Mouse (Mus musculus): ENCODE data around the gene Ldhd. TPM values are rescaled to one million over a fixed set of nuclear protein-coding genes. Genes with fewer than 3 reads are reported as not detected.
A peak's percentile ranks its signal among the peaks of the same experiment; 100 is the strongest.

Gene Ldhd
- polyA plus RNA-seq, 1 experiment: 1.8 TPM

DNA sequence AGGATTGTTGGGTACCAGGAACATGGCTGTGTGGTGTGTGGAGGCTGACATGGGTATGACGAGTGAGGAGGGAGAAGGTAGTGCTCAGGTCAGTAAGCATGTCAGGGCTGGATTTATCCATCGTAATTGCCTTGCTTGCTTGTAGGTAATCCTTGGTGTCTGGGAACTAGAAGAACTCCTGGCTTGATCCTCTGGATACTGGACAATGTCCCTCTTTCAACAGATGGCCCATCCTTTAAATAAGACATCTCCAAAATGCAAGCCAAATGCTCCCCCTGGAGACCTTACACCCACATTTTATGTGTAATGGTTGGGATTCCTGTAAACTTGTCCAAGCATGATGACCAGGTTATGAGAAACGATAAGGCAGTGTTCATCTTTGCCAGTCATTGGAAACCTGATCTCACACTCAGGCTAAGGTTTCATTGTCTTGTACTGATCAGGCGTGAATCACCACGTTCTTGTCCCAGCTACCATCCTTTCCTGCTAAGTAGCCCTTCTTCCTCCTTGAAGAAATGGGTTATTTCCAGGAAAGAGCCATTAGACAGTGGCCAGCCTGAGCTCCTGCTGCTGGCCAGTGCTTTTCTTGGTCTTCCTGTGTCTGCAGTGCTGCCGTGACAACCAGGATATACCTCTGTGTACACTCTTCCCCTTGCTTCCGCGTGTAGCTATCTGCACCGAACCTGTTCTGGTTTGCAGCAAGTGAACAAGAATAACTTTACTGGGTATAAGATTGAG, 30.3 kb downstream of the Ldhd start:
- no peak overlapping the region for H3K4me3 ChIP-seq (ENCODE audit: extremely low read depth, insufficient read depth, insufficient read length)
- peaks cover 7% of the 10 kb centered on the region for H3K4me1 ChIP-seq (ENCODE audit: control insufficient read depth, insufficient read depth, insufficient read length)
- no peaks in the 10 kb centered on the region for H3K36me3 ChIP-seq (ENCODE audit: control insufficient read depth, insufficient read depth, low read length)
- no peaks in the 10 kb centered on the region for H3K27me3 ChIP-seq (ENCODE audit: control insufficient read depth, insufficient read depth, low read length)
- TF ChIP-seq CTCF (IDR thresholded peaks at IDR 0.05; ENCODE audit: extremely low read depth, insufficient read depth, insufficient read length, insufficient replicate concordance): no peak
- 46% methylated on average over 9 of the region's 9 CpGs for WGBS
- no peak overlapping the region for H3K27ac ChIP-seq (ENCODE audit: insufficient read depth, low read length)
- DNase-seq (ENCODE audit: low read depth in 1 of 2, low spot score in 2 of 2): no peak

DNA sequence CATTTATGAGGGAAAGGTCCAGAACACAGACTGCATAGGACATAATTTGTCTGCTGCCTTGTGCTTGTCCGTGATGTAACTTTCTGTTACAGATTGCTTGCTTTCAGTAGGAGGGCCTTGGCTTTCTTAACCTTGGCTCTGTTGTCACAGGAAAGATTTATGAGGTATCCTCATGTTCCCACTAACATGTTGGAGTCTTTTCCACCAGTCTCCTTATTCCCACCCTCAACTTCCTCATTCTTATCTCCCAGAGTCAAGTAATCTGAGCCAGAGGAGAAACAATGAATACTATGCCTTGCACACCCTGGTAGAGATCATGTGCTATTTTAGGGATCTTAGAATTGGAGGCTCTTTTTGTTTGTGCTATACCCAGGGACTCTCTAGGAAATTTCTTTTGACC, 32.9 kb downstream of the Ldhd start:
- TF ChIP-seq CTCF (IDR thresholded peaks at IDR 0.05; ENCODE audit: extremely low read depth, insufficient read depth, insufficient read length, insufficient replicate concordance) (no peak), POLR2A (IDR thresholded peaks at IDR 0.05; ENCODE audit: low read depth, low read length) (no peak)
- no peak for DNase-seq (ENCODE audit: low read depth in 1 of 2, low spot score in 2 of 2)
- Histone ChIP-seq H3K36me3 (ENCODE audit: control insufficient read depth, insufficient read depth, low read length) (no peaks in the 10 kb centered on the region), H3K27me3 (ENCODE audit: control insufficient read depth, insufficient read depth, low read length) (no peaks in the 10 kb centered on the region), H3K4me3 (ENCODE audit: extremely low read depth, insufficient read depth, insufficient read length) (no peak overlapping the region), H3K27ac (ENCODE audit: insufficient read depth, low read length) (no peak overlapping the region; the same call in 1 of the 2 replicates), H3K4me1 (ENCODE audit: control insufficient read depth, insufficient read depth, insufficient read length) (peaks cover 29% of the 10 kb centered on the region)
- 55% methylated on average over 1 of the region's 1 CpGs for WGBS

DNA sequence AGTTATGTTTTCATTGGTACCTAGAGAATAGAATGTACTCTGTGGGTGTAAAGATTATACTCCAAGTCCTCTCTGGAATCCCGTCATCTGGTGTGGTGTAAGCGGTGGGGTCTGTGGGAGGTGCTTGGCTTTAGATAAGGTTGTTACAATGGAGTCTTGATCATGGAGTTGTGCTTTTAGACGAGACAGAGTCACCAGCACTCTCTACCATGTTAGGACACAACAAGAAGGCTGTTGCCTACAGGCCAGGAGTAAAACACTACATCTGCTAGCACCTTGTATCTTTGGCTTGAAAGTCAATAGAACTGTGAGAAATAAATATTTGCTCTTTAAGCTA, 33.7 kb downstream of the Ldhd start:
- DNase-seq (ENCODE audit: low read depth in 1 of 2, low spot score in 2 of 2): no peak
- no peak overlapping the region for H3K4me3 ChIP-seq (ENCODE audit: extremely low read depth, insufficient read depth, insufficient read length)
- TF ChIP-seq POLR2A (IDR thresholded peaks at IDR 0.05; ENCODE audit: low read depth, low read length): no peak
- TF ChIP-seq CTCF (IDR thresholded peaks at IDR 0.05; ENCODE audit: extremely low read depth, insufficient read depth, insufficient read length, insufficient replicate concordance): no peak
- 32% methylated on average over 3 of the region's 3 CpGs for WGBS
- no peaks in the 10 kb centered on the region for H3K36me3 ChIP-seq (ENCODE audit: control insufficient read depth, insufficient read depth, low read length)
- peak overlapping the region; percentile 6; the same call in 1 of the 2 replicates for H3K27ac ChIP-seq (ENCODE audit: insufficient read depth, low read length)
- H3K27me3 ChIP-seq (ENCODE audit: control insufficient read depth, insufficient read depth, low read length): no peaks in the 10 kb centered on the region
- peaks cover 29% of the 10 kb centered on the region for H3K4me1 ChIP-seq (ENCODE audit: control insufficient read depth, insufficient read depth, insufficient read length)

DNA sequence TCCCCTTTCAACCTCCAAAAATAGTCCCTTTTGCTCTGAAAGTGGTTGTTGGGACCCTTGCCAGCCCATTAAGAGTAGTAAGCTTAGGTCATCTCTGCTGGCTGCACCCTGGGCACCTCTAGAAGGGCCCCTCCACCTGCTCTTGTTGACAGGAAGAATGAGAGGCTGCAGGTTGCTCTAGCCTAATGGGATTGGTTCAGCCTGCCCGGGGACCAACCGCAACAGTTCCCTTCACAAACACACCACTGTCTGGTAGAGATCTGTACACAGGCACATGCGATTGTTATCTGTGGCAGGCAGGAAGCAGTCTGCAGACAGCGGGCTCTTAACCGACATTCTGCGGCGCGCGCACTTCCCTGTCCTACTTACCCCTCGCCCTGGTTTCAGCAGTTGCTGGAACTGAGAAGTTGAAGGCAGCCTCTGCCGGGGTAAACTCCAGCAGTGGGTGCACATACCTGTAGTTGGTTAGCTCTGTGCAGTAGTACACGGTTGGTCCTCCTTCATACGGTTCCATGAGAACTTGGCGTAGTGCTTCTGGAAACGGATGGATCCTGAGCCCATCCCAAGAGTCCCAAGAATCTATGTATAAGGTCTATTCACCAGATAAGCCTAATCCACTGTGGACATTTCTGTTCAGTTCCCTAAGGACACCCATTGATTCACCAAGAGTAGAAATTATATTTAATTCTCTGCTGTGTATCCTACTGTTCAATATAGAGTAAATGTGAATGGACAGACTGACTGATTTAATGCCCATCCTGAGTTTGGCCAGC, 34.3 kb downstream of the Ldhd start:
- no peak for TF ChIP-seq CTCF (IDR thresholded peaks at IDR 0.05; ENCODE audit: extremely low read depth, insufficient read depth, insufficient read length, insufficient replicate concordance)
- TF ChIP-seq POLR2A (IDR thresholded peaks at IDR 0.05; ENCODE audit: low read depth, low read length): no peak

GRCm38 (mm10) chr8:111594951-111595350, 35.2 kb downstream of the Ldhd start:
- Histone ChIP-seq H3K36me3 (ENCODE audit: control insufficient read depth, insufficient read depth, low read length) (no peaks in the 10 kb centered on the region), H3K4me3 (ENCODE audit: extremely low read depth, insufficient read depth, insufficient read length) (no peak overlapping the region), H3K4me1 (ENCODE audit: control insufficient read depth, insufficient read depth, insufficient read length) (peaks cover 32% of the 10 kb centered on the region), H3K27me3 (ENCODE audit: control insufficient read depth, insufficient read depth, low read length) (no peaks in the 10 kb centered on the region), H3K27ac (ENCODE audit: insufficient read depth, low read length) (peak overlapping the region; percentile 80)
- no peak for TF ChIP-seq POLR2A (IDR thresholded peaks at IDR 0.05; ENCODE audit: low read depth, low read length)
- TF ChIP-seq CTCF (IDR thresholded peaks at IDR 0.05; ENCODE audit: extremely low read depth, insufficient read depth, insufficient read length, insufficient replicate concordance): no peak
- 47% methylated on average over 2 of the region's 2 CpGs for WGBS
- DNase-seq (ENCODE audit: low read depth in 1 of 2, low spot score in 2 of 2): no peak

More for the DNA sequence above, 34.3 kb downstream of the Ldhd start:
- peak; percentile 71 to 76 for DNase-seq (ENCODE audit: low read depth in 1 of 2, low spot score in 2 of 2)
- no peaks in the 10 kb centered on the region for H3K36me3 ChIP-seq (ENCODE audit: control insufficient read depth, insufficient read depth, low read length)
- WGBS: 6% methylated on average over 15 of the region's 15 CpGs
- no peaks in the 10 kb centered on the region for H3K27me3 ChIP-seq (ENCODE audit: control insufficient read depth, insufficient read depth, low read length)
- peak overlapping the region; percentile 80 for H3K27ac ChIP-seq (ENCODE audit: insufficient read depth, low read length)
- peaks cover 32% of the 10 kb centered on the region for H3K4me1 ChIP-seq (ENCODE audit: control insufficient read depth, insufficient read depth, insufficient read length)
- H3K4me3 ChIP-seq (ENCODE audit: extremely low read depth, insufficient read depth, insufficient read length): no peak overlapping the region; the same call in 1 of the 2 replicates

- 27% methylated on average over 3 of the region's 3 CpGs for WGBS
- no peaks in the 10 kb centered on the region for H3K27me3 ChIP-seq (ENCODE audit: control insufficient read depth, insufficient read depth, low read length)
- peak overlapping the region; percentile 37 for H3K27ac ChIP-seq (ENCODE audit: insufficient read depth, low read length)
- no peaks in the 10 kb centered on the region for H3K36me3 ChIP-seq (ENCODE audit: control insufficient read depth, insufficient read depth, low read length)
- no peak for DNase-seq (ENCODE audit: low read depth in 1 of 2, low spot score in 2 of 2)
- TF ChIP-seq POLR2A (IDR thresholded peaks at IDR 0.05; ENCODE audit: low read depth, low read length) (no peak), CTCF (IDR thresholded peaks at IDR 0.05; ENCODE audit: extremely low read depth, insufficient read depth, insufficient read length, insufficient replicate concordance) (no peak)
- peaks cover 32% of the 10 kb centered on the region for H3K4me1 ChIP-seq (ENCODE audit: control insufficient read depth, insufficient read depth, insufficient read length)
- no peak overlapping the region for H3K4me3 ChIP-seq (ENCODE audit: extremely low read depth, insufficient read depth, insufficient read length)
Observed at GRCm38 (mm10) chr8:111594044-111594840, 35.9 kb downstream of the Ldhd start.

Data from spleen, adult 2 months (tissue).